Mouse (Mus musculus): Measurements from ENCODE around the gene Samd3. TPM values are rescaled to one million over a fixed set of nuclear protein-coding genes. Genes with fewer than 3 reads are reported as not detected.

Gene Samd3
- 0.98 and 2.4 TPM in 2 replicates for polyA plus RNA-seq (2015; fragmentation: Nextera tagmentation; extraction: Ambion mirVana)

DNA sequence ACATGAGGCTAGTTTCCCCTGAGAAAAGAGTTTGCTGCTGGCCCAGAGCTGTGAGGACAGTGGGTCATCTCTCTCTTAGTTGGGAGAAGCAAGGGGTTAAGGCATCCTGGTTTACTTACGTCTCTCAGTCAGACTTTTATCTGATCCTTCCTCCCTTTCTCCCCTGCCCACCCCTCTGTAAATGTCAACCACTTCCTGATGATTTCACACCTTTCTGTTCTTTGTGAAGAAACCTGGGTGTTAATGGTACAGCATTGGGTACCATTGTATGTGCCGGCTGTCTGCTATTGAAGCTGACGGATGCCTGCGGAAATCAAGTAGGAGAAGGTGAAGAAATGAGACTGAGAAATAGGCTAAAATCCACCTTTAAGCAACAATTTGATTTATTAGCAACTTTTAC, at the start of gene Samd3:
Gene Samd3 (plus strand): TSS at position 220 of the 400 bp plus-strand sequence.
- Histone ChIP-seq H3K36me3 (no peaks in the 10 kb centered on the region), H3K4me3 (replicated peaks) (no peak within 1 kb of the TSS), H3K27me3 (no peaks in the 10 kb centered on the region), H3K4me1 (replicated peaks) (no peaks in the 10 kb centered on the region), H3K27ac (no peak within 1 kb of the TSS), H3K9me3 (no peaks in the 10 kb centered on the region), H3K4me2 (replicated peaks) (no peak within 1 kb of the TSS), H3K9ac (replicated peaks) (no peak within 1 kb of the TSS)
- 84% methylated on average over 4 of the region's 4 CpGs for WGBS
- no peak for ATAC-seq

DNA sequence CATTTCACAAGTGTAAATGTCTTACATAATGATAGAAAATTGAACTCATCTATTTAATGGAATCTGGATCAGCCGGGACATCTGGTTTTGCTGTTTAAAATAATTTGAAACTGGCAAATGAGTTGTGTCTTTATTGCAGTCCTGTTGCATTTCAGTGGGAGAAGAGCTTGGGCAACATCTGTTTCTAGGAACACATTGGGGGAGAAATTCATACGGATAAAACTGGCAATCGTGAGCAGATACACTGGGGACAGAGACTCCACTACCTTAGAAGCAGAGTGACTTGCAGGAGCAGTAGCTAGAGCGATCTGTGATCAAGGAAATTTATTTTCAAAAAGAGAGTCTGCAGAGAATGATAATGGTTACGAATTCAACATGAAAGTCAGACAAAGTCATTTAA, 44.2 kb upstream of the Samd3 start:
- no peaks in the 10 kb centered on the region for H3K4me1 ChIP-seq (replicated peaks)
- no peak for ATAC-seq
- H3K4me2 ChIP-seq (replicated peaks) = no peak overlapping the region
- H3K27ac ChIP-seq = no peak overlapping the region
- no peak overlapping the region for H3K4me3 ChIP-seq (replicated peaks)
- no peak overlapping the region for H3K9ac ChIP-seq (replicated peaks)
- no peaks in the 10 kb centered on the region for H3K36me3 ChIP-seq
- no peaks in the 10 kb centered on the region for H3K27me3 ChIP-seq
- 96% methylated on average over 5 of the region's 5 CpGs for WGBS
- no peaks in the 10 kb centered on the region for H3K9me3 ChIP-seq

DNA sequence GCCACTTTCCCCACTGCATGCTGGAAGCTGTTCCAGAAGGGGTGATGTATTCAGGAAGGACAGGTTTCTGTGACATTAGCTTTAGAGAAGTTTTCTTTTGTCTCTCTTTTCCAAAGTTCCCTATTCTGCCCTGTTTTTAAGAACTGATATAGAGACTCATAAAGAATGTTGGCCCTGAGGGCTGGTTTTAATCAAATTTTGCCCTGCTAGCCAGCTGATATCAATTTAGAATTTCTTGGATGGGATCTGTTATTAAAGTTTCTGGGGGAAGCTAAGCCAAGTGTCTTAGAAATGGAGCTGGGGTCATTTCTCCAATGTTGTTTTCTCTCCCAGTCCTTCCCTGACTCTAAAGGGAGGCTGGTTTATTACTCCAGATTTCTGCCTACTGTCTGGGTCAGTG, 38.7 kb upstream of the Samd3 start:
- Histone ChIP-seq H3K9ac (replicated peaks) (no peak overlapping the region), H3K4me1 (replicated peaks) (no peaks in the 10 kb centered on the region), H3K4me2 (replicated peaks) (no peak overlapping the region)

DNA sequence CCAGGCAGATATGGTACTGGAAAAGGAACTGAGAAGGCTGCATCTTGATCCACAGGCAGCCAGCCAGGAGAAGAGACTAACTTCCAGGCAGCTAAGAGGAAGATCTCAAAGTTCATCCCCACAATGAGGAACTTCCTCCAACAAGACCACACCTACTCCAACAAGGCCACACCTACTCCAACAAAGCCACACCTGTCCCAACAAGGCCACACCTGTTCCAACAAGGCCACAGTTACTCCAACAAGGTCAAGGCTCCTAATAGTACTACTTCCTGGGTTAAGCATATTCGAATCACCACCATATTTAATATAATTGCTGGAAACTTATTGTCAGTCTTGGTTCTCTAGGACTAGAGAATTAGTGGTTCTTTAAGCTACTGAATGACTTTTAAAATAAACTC, 34.6 kb upstream of the Samd3 start:
- no peak overlapping the region for H3K4me2 ChIP-seq (replicated peaks)
- H3K9ac ChIP-seq (replicated peaks) = no peak overlapping the region
- no peaks in the 10 kb centered on the region for H3K36me3 ChIP-seq
- 71% methylated on average over 1 of the region's 1 CpGs for WGBS
- H3K4me3 ChIP-seq (replicated peaks) = no peak overlapping the region
- no peaks in the 10 kb centered on the region for H3K4me1 ChIP-seq (replicated peaks)
- no peak for ATAC-seq
- H3K27me3 ChIP-seq = no peaks in the 10 kb centered on the region
- no peak overlapping the region for H3K27ac ChIP-seq
- H3K9me3 ChIP-seq = no peaks in the 10 kb centered on the region

More for the DNA sequence above, 38.7 kb upstream of the Samd3 start:
- ATAC-seq = no peak
- no peaks in the 10 kb centered on the region for H3K9me3 ChIP-seq
- no peaks in the 10 kb centered on the region for H3K27me3 ChIP-seq
- no peak overlapping the region for H3K4me3 ChIP-seq (replicated peaks)
- no peak overlapping the region for H3K27ac ChIP-seq
- H3K36me3 ChIP-seq = no peaks in the 10 kb centered on the region

DNA sequence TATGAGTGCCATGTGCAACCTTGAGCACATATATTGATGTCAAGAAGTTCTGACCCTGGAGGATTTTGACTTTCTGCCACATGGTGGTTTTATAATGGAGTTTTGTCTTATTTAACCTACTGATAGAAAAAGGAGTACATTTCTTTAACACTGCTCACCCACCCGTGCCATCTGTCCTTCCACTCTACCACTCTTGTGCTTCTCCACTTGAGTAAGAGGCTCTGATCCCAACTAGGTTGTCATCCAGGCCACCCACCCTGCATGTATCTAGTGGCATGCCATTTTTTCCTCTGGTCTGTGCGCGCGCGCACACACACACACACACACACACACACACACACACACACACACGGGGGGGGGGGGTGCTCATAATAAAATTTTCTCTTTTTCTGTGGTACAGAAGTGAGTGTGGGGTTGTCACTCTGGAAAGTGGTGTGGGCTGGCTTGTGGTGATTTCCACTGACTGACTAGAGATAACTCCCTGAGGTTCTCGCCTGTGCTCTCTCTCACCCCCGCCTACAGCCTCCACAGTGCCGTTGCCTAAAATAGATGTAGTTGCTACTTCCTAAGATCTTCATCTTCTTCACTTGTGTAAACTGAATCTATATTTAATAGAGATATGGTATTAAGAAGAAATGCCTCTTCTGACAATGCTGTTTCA, 26.7 kb upstream of the Samd3 start:
- WGBS = 90% methylated on average over 9 of the region's 9 CpGs
- Histone ChIP-seq H3K4me3 (replicated peaks) (no peak overlapping the region), H3K9me3 (no peaks in the 10 kb centered on the region), H3K27me3 (no peaks in the 10 kb centered on the region), H3K27ac (no peak overlapping the region), H3K4me2 (replicated peaks) (no peak overlapping the region), H3K9ac (replicated peaks) (no peak overlapping the region), H3K4me1 (replicated peaks) (no peaks in the 10 kb centered on the region), H3K36me3 (no peaks in the 10 kb centered on the region)
- ATAC-seq = no peak

DNA sequence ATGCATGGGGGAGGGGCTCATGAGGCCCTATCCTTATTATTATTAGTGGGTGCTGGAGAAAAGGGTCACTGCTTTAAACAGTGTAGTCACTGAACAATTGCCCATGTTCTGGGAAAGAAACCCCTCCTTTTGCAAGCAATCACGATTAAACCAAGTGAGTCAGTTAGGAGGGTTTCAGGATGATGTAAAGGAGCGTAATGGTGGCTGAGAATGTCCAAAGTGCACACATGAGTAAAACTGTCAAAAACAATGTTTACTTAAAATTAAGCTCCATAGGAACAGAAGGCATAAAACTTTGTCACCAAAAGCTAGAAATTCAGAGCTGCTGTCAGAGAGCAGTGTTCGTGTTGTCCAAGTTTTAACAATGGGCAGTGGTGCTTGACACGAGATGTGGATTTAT, 8.8 kb upstream of the Samd3 start:
- Histone ChIP-seq H3K36me3 (no peaks in the 10 kb centered on the region), H3K9me3 (no peaks in the 10 kb centered on the region), H3K4me1 (replicated peaks) (no peaks in the 10 kb centered on the region), H3K27me3 (no peaks in the 10 kb centered on the region), H3K9ac (replicated peaks) (no peak overlapping the region), H3K27ac (no peak overlapping the region), H3K4me3 (replicated peaks) (no peak overlapping the region), H3K4me2 (replicated peaks) (no peak overlapping the region)
- ATAC-seq = no peak
- WGBS = 86% methylated on average over 4 of the region's 4 CpGs

DNA sequence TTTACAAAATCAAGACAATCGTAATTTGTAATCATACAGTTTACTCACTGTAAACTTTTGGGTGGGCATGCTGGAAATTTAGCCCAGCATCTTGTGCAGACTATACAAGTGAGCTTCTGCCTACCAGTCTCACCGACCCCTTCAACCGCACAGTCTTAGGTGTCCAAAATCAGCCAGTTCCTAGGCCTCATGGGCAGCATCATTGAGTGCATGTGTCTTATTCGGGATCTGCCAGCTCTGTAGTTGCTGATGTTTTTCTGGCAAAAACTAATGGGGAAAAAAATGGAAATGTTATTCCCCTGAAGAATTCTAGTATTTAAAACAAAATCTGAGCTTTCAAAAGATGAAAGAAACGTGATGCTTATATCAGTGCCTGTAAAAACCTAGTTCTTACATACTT, 3.3 kb upstream of the Samd3 start:
- no peaks in the 10 kb centered on the region for H3K36me3 ChIP-seq
- no peaks in the 10 kb centered on the region for H3K4me1 ChIP-seq (replicated peaks)
- H3K9ac ChIP-seq (replicated peaks) = no peak overlapping the region
- no peaks in the 10 kb centered on the region for H3K9me3 ChIP-seq
- WGBS = 96% methylated on average over 5 of the region's 5 CpGs
- H3K27ac ChIP-seq = no peak overlapping the region
- H3K4me3 ChIP-seq (replicated peaks) = no peak overlapping the region
- no peaks in the 10 kb centered on the region for H3K27me3 ChIP-seq
- no peak overlapping the region for H3K4me2 ChIP-seq (replicated peaks)
- no peak for ATAC-seq

DNA sequence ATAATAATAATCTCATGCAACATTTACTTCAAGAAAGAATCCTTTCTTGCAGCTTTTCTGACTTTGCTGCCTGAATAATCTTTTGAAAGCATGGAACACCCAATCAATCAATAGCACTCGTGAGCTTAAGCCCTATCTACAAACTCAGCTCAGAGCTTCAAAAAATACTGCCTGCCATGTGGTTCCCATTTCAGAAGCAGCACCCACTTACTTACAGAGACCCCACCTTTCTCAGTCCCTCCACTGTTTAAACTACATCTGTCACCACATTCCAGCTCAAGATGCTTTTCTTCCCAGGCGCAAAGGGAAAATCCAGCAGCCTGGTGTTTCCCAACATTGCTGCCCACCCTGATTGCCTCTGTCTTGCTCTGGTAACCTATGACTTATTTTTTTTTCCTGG, 2.8 kb upstream of the Samd3 start:
- Histone ChIP-seq H3K4me2 (replicated peaks) (no peak overlapping the region), H3K9me3 (no peaks in the 10 kb centered on the region), H3K9ac (replicated peaks) (no peak overlapping the region), H3K36me3 (no peaks in the 10 kb centered on the region), H3K4me1 (replicated peaks) (no peaks in the 10 kb centered on the region), H3K4me3 (replicated peaks) (no peak overlapping the region), H3K27me3 (no peaks in the 10 kb centered on the region), H3K27ac (no peak overlapping the region)
- WGBS = 66% methylated on average over 2 of the region's 2 CpGs
- no peak for ATAC-seq

DNA sequence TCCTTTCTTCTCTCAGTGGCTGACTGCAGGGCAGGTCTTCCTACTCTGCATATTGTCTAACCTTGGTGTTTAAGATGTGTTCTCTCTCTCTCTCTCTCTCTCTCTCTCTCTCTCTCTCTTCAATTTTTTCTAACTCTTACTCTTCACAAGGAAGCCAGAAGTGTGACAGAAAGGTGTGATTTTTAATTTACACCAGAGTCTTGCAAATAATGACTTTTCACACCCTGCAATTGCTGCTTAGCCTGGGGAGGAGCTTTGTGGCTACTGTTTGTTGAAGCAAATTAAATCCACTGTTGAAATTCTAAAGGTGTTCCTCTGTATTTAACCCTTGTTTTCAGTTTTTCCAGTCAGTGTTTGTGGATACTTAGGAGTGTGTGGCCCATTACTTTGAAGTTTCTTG, 1.3 kb upstream of the Samd3 start:
- H3K9ac ChIP-seq (replicated peaks) = no peak overlapping the region
- H3K27me3 ChIP-seq = no peaks in the 10 kb centered on the region
- H3K27ac ChIP-seq = no peak overlapping the region
- no peaks in the 10 kb centered on the region for H3K4me1 ChIP-seq (replicated peaks)
- H3K4me2 ChIP-seq (replicated peaks) = no peak overlapping the region
- H3K36me3 ChIP-seq = no peaks in the 10 kb centered on the region
- H3K4me3 ChIP-seq (replicated peaks) = no peak overlapping the region
- no peak for ATAC-seq
- H3K9me3 ChIP-seq = no peaks in the 10 kb centered on the region

DNA sequence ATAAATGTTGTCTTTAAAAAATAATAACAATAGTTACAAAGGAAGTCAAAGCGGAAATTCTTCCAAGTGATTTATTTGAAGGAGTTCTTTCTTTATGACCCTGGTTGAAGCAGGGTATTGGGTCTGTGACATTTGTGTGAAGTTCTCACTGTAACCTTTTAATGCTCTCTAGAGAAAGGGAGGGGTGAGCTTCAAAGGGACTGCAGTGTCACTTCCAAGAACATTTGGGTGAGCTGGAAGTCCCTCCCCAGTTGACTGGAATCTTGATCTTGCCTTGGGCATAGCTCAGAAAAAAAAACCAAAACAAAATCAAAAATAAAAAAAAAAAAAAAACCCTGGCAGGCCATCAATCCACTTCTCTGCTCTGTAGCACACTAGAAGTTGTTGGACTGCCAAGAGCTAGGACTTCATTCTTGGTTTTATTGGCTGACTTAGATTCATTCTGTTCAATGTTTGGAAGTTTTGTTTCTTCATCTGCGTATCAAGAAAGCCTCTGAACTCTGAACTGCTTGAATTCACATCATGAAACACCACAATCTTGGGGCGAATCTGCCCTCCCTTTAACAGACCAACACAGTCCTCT, 2.7 kb downstream of the Samd3 start:
- Histone ChIP-seq H3K4me3 (replicated peaks) (no peak overlapping the region), H3K4me1 (replicated peaks) (no peaks in the 10 kb centered on the region), H3K4me2 (replicated peaks) (no peak overlapping the region), H3K27ac (no peak overlapping the region), H3K27me3 (no peaks in the 10 kb centered on the region), H3K9me3 (no peaks in the 10 kb centered on the region), H3K36me3 (no peaks in the 10 kb centered on the region), H3K9ac (replicated peaks) (no peak overlapping the region)
- ATAC-seq = no peak
- WGBS = 87% methylated on average over 3 of the region's 3 CpGs

DNA sequence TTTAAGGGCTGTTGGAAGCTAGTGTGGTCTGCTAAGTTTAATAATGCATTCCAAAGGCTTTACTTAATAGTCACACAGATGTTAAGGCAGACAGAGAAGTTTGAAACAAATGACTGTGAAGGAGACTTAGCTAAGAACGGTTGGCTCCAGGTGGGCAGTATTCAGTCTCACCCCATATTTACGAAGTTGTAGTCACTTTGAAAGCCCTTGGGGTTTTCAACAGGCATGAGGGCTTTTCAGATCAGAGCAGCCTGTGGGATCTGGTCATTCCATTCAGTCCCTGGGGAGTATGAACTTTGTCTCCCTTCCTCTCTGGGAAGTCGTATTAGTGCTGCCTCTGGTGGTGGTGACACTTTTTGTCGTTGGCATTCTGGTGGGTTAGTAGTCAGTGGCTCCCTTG, 9.1 kb downstream of the Samd3 start:
- Histone ChIP-seq H3K27me3 (no peaks in the 10 kb centered on the region), H3K9me3 (no peaks in the 10 kb centered on the region), H3K27ac (no peak overlapping the region), H3K4me2 (replicated peaks) (no peak overlapping the region), H3K36me3 (no peaks in the 10 kb centered on the region), H3K4me3 (replicated peaks) (no peak overlapping the region), H3K9ac (replicated peaks) (no peak overlapping the region), H3K4me1 (replicated peaks) (0 out of 2 replicates have a peak, but pooled peaks cover 3% of the 10 kb centered on the region)
- WGBS = 50% methylated on average over 4 of the region's 4 CpGs
- no peak for ATAC-seq

DNA sequence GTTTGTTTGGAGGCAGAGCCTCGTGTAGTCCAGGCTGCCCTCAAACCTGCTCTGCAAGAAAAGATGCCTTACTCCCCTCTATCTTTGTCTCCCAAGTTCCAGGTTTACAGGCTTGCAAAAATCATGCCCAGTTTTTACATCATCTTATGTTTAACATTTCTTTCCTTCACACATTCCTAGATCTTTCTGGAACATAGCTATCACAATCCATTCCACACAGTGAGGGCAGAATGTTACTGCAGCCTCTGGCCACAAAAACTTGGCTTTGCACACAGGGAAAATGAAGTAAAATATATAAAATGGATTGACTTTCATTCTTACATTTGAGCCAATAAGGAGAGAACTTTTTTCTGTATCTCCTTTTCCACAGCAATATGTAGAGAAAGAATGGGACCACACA, 9.6 kb downstream of the Samd3 start:
- H3K27me3 ChIP-seq = no peaks in the 10 kb centered on the region
- no peak overlapping the region for H3K4me2 ChIP-seq (replicated peaks)
- no peaks in the 10 kb centered on the region for H3K36me3 ChIP-seq
- ATAC-seq = no peak
- WGBS = 91% methylated on average over 1 of the region's 1 CpGs
- H3K9me3 ChIP-seq = no peaks in the 10 kb centered on the region
- no peak overlapping the region for H3K4me3 ChIP-seq (replicated peaks)
- no peak overlapping the region for H3K9ac ChIP-seq (replicated peaks)
- 0 out of 2 replicates have a peak, but pooled peaks cover 4% of the 10 kb centered on the region for H3K4me1 ChIP-seq (replicated peaks)
- H3K27ac ChIP-seq = no peak overlapping the region

DNA sequence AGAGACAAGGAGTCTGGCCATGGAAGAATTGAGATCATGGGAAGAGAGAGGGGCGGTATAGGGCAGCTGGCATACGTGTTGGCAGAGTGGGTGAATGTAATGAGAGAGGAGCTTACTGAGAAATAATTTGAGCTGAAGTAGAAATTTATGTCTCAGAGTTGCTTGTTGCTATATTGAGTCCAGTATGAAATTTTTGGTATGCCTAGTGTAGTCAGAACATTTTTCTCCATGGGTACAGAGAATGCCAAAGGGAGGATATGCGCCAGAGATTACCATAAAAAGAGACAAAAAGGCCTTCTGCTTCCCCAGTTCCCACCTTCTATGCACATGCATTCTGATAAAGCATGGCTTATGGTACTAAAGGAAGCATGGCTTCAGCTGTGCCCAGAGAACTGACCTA, 13.7 kb downstream of the Samd3 start:
- H3K27me3 ChIP-seq = no peaks in the 10 kb centered on the region
- no peak overlapping the region for H3K9ac ChIP-seq (replicated peaks)
- H3K9me3 ChIP-seq = no peaks in the 10 kb centered on the region
- no peak overlapping the region for H3K4me2 ChIP-seq (replicated peaks)
- H3K4me1 ChIP-seq (replicated peaks) = 0 out of 2 replicates have a peak, but pooled peaks cover 4% of the 10 kb centered on the region
- no peak for ATAC-seq
- no peak overlapping the region for H3K27ac ChIP-seq
- H3K36me3 ChIP-seq = no peaks in the 10 kb centered on the region
- H3K4me3 ChIP-seq (replicated peaks) = no peak overlapping the region
- WGBS = 92% methylated on average over 3 of the region's 3 CpGs
